Mouse (Mus musculus): ENCODE measurements at regions not wholly inside any gene's neighbourhood (a gene's known extent, or its start where the extent isn't known, plus 50 kb on each side); places are given as distances from the start of the nearest gene placed in this dataset.

DNA sequence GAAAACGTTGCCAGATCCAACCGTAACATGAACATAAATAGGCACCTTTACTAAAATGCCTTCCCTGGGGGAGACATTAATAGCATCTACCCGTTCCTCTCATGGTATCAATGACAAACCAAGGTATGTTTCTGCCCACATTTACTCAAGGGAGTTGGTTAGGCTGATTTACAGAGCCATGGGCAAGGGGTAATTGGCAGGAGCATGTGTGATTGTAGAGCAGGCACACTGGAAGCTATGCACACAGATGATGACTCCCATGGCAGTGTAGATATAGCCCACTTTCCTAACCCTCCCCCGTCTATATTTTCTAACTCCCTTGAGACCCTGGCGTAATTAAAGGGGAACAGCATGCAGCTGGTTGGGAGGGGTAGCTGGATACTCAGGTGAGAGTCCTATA is 183.6 kb upstream of the Mki67 start:
- no peak for TF ChIP-seq CTCF (IDR thresholded peaks at IDR 0.05; ENCODE audit: control insufficient read depth, insufficient read depth, insufficient read length)
- no peak for TF ChIP-seq MYOD1 (IDR thresholded peaks at IDR 0.05; ENCODE audit: control insufficient read depth, insufficient read length, low read depth)
